Mouse (Mus musculus): ENCODE measurements around the gene Tmed6. TPM values are rescaled to one million over a fixed set of nuclear protein-coding genes. Genes with fewer than 3 reads are reported as not detected.
"Not testable (repeated sequence)": the region's sequence is repeated elsewhere in the genome, so short reads cannot be mapped to it uniquely, and the experiment has no call there.

The Tmed6 gene
- not detected for total RNA-seq (2021)
- long read RNA-seq: 0 reads

- DNase-seq (ENCODE audit: low spot score in 2 of 2): no peak
These were observed at the start of gene Tmed6 for GRCm38 (mm10) chr8:107065511-107066496. Gene Tmed6 (minus strand): TSS chr8:107065644.

DNA sequence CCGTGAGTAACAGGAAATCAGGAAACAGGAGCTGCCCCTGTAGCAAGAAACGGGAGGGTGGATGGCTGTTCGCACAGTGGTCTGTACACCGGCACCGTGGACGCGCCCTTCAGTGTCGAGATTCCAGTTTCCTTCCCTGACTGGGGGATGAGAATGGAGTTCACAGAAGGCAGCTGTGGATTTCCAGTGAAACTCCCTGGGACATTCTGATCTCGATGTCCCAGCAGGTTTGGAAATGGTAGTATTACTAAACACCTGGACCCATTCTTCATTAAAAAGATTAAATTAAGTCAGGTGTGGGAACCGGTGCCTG, 49.5 kb upstream of the Tmed6 start:
- DNase-seq (ENCODE audit: low spot score in 2 of 2): no peak

- no peak for DNase-seq (ENCODE audit: low spot score in 2 of 2)
These were observed 48.9 kb upstream of the Tmed6 start for GRCm38 (mm10) chr8:107114150-107115007.

GRCm38 (mm10) chr8:107113209-107113608, 47.8 kb upstream of the Tmed6 start:
- DNase-seq (ENCODE audit: low spot score in 2 of 2): no peak

- no peak for DNase-seq (ENCODE audit: low spot score in 2 of 2)
These were observed 46.1 kb upstream of the Tmed6 start for GRCm38 (mm10) chr8:107111340-107112105.

- no peak for DNase-seq (ENCODE audit: low spot score in 2 of 2)
These were observed 45.3 kb upstream of the Tmed6 start for GRCm38 (mm10) chr8:107110629-107111330.

DNA sequence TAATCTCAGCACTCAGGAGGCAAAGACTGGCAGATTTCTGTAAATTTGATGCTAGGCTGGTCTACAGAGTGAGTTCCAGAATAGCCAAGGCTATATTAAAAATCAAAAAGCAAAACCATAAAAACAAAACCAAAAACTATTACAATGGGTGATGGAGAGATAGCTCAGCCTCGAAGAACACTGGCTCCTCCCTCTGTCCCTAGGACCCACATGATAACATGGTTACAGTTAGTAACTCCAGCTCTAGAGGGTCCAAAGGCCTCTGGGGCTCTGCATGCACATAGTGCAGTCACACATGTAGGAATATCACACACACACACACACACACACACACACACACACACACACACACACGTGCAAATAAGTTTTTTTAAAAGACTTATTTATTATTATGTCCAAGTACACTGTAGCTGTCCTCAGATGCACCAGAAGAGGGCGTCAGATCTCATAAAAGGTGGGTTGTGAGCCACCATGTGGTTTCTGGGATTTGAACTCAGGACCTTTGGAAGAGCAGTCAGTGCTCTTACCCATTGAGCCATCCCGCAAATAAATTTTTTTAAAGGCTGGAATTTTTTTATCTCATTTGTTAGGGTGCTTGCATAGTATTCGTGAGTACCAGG, 44.5 kb upstream of the Tmed6 start:
- no peak for DNase-seq (ENCODE audit: low spot score in 2 of 2)

- no peak for DNase-seq (ENCODE audit: low spot score in 2 of 2)
These were observed 43.7 kb upstream of the Tmed6 start for GRCm38 (mm10) chr8:107108978-107109720.

- DNase-seq (ENCODE audit: low spot score in 2 of 2): not testable (repeated sequence)
These were observed 42.6 kb upstream of the Tmed6 start for GRCm38 (mm10) chr8:107108089-107108488.

DNA sequence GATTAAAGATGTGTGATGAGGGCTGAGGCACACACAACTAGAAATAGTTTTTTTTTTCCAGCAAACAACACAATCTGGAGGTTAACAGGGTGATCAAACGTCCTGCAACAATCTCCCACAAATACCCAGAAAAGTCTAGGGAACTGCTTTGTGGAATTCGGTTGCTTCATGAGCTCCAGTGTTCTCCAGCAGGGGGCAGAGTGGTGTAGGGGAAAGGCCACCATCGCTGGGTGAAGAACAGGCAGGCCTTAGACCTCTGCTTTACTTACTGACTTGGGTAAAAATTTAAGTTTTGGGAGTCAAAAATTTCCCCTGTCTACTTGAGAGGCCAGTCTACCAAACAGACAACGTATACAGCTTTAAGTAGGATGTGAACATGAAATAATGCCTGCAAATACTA, 39.1 kb upstream of the Tmed6 start:
- peak; percentile 79 to 85 for DNase-seq (ENCODE audit: low spot score in 2 of 2)

- DNase-seq (ENCODE audit: low spot score in 2 of 2): no peak
These were observed 35.2 kb upstream of the Tmed6 start for GRCm38 (mm10) chr8:107100635-107101034.

DNA sequence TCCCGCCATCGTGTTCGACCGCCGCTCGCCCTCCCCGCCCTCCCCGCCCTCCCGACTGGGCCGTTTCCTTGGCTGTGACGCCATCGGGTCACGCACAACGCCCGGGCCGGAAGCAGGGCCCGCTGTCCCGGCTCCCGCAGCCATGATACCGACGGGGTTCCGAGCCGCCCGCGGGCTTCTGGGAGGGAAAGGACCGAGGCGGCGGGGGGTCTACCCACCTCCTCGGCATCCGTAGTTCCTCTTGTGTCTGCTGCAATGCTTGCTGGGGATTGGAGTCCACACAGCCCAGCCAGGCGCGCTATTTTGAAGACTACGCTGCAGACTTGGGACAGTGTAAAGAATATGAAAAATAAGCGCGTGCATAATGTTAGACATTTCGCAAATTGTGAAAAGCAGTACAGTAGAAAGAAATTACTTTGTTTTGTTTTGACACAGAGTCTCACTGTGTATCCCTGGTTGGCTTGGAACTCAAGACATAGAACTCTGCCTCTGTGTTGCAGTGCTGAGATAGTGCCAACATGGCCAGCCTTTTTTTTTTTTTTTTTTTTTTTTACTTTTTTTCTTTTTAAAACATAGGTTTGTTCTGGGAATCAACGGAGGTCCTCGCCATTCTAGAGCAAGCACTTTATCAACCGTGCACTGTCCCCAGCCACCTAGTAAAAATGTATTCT, 31.1 kb upstream of the Tmed6 start, which contains the start of gene Terf2:
Gene Terf2 (minus strand): TSS at position 182 of the 671 bp plus-strand sequence.
- peak; percentile 91 to 94 for DNase-seq (ENCODE audit: low spot score in 2 of 2)

DNA sequence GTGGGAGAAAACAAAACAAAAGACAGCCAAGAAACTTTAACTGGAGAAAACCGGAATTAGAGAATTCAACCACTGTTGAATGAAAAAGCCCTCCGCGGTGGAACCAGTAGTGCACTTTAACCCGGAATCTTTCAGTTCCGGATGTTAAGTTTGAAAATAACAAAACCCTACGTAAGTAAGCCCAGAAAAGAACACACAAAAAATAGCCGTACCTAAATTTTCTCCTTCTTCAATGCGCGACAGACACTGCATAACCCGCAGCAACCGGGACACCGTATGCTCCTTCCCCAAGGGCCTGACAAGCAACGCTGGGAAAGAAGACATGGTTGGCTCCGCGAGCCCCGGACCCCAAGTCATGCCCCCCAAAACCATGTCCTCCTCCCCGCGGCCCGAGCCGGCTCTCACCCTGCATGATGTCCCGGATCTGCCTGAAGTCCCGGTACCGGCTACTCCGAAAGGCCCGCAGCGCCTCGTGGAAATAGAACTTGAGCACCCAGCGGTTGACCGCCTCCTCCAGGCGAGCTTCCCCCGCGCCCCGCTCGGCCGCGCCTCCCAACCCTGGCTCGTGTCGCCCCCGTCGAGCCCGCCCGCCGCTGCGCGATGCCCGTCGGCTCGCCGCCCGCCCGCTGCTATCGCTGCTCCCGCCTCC, 30.4 kb upstream of the Tmed6 start:
- no peak for DNase-seq (ENCODE audit: low spot score in 2 of 2)

DNA sequence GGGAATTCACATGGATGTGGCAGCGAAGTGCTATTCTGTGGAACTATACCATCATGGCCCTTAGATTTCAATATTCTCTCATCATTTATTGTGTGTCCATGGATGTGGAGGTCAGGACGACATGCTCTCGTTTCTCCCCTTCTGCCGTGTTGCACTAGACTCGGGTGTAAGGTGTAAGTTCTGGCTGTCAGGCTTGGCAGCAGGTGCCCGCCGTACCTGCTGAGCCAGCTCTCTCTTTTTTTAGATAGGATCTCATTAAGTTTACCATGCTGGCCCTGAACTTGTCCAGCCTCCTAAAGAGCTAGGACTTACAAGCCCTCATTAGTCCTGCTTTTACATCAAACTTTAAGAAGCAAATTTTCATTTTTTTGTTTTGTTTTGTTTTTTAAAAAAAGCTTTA, 25.1 kb upstream of the Tmed6 start:
- DNase-seq (ENCODE audit: low spot score in 2 of 2): no peak

GRCm38 (mm10) chr8:107088526-107089063, 23.2 kb upstream of the Tmed6 start:
- DNase-seq (ENCODE audit: low spot score in 2 of 2): no peak

DNA sequence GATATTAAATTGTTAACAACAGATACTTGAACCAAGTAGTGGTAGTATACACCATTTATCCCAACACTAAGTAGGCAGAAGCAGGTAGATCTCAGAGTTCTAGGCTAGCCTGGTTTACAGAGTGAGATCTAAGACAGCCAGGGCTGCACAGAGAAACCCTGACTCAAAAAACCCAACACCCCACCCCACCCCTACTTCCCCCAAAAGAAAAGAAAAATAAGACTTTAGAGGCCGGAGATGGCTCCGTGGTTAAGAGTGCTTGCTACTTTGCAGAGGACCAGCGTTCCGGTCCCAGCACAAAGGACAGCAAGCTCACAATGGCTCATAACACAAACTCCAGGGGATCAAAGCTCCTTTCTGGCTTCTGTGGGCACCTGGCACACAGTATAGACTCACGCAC, 20.6 kb upstream of the Tmed6 start:
- no peak for DNase-seq (ENCODE audit: low spot score in 2 of 2)

DNA sequence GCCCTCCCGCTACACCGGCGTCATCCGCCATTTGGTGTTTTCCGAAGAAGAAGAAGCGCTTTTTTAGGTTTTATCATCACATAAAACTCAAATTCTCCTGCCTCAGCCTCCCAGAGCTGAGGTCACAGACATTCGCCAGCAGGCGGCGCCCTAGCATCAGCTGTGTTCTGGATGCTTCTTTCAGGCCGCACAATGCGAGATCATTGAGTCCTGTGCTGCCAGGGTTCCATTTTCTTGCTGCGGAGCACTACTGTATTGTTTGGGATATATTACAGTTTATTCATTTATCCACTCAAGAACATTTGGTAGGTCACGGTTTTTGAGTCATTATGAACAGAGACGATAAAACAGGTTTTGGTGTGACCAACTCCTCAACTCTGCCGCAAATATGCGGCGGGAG, 19.9 kb upstream of the Tmed6 start:
- no peak for DNase-seq (ENCODE audit: low spot score in 2 of 2)

Data from layer of hippocampus, postnatal 10 days (tissue).